Mouse (Mus musculus) ovary, adult 18-20 months (tissue): Measurements from ENCODE around the gene Hnrnpa3.
"Not testable (repeated sequence)": the region's sequence is repeated elsewhere in the genome, so short reads cannot be mapped to it uniquely, and the experiment has no call there.

ENCODE experiments used
- DNase-seq: peaks from one replicate; pipeline ENCODE4 v3.0.0; 2022; ENCODE audit warnings: low spot score, mixed read lengths

The Hnrnpa3 gene

DNA sequence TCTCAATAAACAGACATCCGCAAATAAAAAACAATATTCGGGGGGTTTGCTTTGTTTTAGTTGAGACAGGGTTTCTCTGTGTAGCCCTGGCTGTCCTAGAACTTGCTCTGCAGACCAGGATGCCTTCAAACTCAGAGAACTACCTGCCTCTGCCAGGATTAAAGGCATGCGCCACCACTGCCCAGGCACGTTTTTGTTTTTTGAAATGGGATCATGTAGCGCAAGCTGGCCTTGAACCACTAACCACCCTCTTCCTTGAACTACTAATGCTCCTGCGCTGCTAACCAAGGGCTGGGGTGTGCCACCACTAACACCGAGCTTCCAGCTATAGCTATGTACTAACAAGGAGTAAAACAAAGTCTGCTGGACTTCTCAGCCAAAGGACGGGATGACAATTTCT is 20.9 kb downstream of the Hnrnpa3 start:
- DNase-seq: no peak

DNA sequence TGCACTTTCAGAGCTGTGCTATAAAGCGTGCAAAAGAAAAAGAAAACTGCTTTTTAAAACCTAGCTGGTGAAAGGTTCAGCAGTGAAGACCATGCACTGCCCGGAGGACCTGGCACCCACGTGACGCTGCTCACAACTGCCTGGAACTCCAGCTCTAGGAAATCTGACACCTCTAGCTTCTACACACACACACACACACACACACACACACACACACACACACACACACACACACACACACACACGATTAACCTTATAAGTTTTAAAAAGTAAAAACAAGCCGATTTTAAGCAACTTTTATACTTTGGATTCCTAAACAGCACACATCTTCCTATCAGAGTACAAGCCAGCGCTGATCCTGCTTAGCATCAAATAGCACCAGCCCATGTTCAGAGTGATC is 22.4 kb downstream of the Hnrnpa3 start:
- DNase-seq: no peak

DNA sequence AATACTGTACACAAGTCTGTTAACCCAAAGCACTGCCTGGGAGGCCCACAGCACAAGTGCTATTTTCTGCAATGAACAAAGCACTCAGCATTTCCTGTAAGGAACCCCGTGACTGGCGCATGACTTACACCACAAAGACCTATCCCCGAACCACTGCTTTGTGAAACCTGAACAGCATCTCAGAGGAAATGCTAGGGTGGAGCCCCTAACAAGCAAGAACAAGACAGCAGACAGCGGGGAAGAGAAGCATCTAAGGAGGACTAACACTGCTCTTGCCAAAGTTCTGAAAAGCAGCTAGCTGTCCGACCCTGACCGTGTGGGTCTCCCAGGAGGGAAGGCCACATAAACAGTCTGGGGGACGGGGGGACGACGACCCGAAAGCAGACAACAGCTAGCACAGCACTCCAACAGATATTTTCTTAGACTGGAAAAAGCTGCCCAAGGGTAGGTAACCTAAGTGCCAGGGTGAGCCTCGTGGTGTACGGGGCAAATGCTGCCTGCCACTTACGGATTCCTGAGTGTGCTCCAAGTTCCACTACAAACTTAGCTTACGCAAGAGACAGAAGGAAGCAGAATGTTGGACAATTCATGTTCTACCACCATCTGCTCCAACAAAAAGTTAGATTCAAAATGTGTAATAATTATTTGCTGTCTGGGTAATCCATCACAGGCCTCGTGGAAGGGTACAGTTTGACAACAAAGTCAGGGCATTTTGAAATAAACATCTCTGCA is 24.1 kb downstream of the Hnrnpa3 start:
- no peak for DNase-seq

GRCm38 (mm10) chr2:75684526-75684925 is 25.5 kb downstream of the Hnrnpa3 start:
- no peak for DNase-seq

DNA sequence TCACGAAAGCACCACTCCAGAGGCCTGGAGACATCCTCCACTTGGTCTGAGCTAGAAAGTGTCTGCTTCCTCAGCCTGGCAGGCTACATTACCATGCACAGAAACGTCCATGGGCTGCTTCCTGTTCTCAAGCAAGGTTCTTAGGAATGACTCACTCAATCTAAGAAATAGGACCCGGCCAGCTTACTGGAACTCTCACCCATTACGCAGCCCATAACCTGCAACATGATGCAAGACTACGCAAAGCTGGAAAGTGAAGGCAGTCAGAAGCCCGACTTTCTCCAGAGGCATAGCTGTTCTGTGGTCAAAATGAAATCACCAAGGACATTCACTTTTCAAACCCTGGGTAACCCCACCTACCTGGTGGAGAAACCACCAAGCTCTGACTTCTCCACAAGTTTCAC is 26.4 kb downstream of the Hnrnpa3 start:
- DNase-seq: no peak

DNA sequence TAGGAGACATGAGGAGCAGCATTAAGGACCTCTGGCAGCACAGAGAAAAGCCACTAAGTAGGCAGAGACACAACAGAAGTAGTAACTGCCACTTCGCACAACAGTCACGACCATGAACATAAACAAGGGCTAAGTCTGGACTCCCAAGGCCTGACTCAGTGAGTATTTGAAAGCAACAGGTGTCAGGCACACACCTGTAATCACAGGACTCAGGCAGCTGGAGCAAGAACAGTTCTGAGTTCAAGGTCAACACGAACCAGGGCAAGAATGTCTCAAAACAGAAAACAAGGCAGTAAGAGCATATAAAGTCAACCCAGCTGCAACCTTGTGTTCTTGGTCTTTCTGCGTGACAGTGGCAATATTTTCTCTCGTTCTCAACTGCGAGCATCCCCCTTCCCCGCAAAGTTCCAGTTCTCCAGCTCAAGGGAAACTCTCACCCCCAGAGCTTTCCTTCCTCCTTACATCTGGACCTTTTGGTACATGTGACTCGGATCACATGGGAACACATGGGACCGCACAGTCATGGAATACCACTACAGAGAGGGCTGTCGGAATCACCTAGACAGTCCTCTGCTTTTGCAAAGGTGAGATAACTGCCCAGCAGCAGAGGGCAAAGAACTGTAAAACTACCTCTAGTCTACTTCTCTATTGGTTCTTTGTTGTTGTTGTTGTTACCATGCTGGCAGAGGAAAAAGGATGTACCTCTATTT is 28.1 kb downstream of the Hnrnpa3 start:
- DNase-seq: no peak

DNA sequence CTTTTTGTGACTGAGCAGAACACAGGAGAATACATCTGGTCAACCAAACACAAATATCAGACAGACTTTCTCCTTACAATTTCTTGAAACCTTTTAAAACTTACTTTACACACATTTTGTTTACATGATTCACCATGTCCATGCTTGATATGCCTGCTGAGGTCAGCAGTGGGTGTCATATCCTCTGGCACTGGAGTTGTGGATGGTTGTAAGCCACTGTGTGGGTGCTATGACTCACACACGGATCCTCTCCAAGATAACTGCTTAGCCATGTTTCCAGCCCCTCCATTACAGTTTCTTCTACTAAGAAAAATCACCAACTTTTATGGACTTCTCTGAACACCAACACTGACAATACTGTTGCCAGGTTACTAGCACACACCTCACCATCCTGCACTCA is 29.8 kb downstream of the Hnrnpa3 start:
- no peak for DNase-seq

GRCm38 (mm10) chr2:75689482-75690158 is 30.6 kb downstream of the Hnrnpa3 start:
- DNase-seq: no peak

DNA sequence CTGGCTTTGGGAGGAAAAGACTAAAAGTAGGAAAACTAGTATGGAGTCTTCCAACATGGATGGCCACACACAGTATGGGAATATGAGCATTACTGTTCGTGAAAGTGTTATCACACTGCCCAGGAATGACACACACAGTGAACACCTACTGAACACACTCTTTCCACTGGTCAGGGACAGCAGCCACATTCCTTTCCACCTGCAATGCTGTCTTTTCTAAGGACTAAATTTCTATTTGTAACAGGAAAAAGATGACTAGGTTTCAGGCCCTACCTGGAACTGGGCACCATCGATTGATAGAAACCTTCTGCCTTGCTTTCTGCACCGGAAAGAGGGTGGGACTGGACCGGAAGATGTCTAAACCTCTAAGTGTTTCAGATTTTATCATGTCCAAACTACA is 31.6 kb downstream of the Hnrnpa3 start:
- no peak for DNase-seq

DNA sequence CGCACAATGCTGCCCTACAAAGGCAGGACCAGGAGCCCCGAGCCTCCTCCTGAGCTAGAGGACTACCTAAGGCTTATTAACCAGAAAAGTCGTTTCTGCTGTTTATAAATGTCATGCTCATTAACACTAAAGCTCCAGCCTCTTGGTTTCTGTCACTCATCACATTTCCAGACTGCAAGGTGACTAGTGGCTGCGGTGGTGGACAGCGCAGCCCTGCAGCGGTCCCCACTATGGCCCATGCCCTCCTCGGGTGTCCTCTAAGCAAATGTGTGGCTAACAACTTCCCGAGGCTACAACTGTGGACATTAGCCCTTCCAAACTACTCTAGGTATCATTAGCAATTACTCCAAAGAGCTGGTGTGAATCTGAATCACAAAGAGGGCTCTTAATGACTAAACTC is 32.3 kb downstream of the Hnrnpa3 start:
- DNase-seq: no peak

- no peak for DNase-seq
Observed at GRCm38 (mm10) chr2:75692369-75692768, 33.3 kb downstream of the Hnrnpa3 start.

- not testable (repeated sequence) for DNase-seq
Observed at GRCm38 (mm10) chr2:75694926-75695325, 35.9 kb downstream of the Hnrnpa3 start.

DNA sequence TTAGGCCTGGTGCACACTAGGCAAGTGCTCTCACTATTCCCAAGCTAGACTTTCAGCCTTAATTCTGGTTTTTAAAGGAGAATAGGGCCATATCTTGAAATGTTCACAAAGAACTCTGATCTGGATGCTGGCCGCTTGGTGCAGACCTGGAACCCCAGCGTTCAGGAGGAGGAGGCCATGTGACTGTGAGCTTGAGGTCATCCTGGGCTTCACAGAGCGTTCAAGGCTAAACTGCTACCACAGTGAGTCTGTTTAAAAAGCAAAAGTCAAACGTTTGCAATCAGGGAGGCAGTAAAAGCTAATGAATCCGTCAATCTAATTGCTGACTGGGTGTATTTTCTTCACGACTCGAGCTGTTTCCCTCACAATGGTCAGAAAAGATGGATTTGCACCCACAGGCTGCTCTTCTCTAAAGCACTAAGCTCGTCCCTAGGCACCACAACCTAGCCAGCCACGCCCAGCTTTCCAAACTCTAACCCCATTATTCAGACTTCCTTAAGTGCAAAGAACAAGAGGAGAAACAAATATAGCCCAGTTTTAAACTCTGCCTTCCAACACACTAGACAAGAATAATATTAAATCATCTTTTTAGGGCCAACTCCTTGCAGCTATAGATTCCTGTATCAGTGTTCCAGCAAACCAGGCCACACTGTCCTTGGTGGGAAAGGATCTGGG is 36.8 kb downstream of the Hnrnpa3 start:
- DNase-seq: no peak

- DNase-seq: no peak
Observed at GRCm38 (mm10) chr2:75696371-75696770, 37.3 kb downstream of the Hnrnpa3 start.

DNA sequence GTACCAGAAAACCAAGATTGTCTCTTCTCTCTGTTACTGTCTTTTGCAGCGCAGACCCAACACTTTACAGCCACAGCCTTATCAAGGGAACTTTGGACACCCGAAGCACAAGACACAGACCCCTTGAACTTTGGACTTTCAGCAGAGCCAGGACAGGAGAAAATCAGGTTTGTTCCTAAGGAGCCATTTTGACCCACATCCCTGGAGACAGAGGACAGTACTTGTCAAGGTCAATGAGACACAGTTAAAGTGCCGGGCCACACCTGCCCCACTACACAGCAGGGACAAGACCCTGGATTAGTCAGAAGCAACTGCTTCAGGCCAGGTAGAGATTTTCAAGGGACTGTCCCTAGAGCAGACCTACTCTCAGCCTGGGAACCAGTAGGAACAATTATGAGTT is 38.2 kb downstream of the Hnrnpa3 start:
- no peak for DNase-seq

GRCm38 (mm10) chr2:75698007-75698406 is 38.9 kb downstream of the Hnrnpa3 start:
- no peak for DNase-seq

- no peak for DNase-seq
Observed at GRCm38 (mm10) chr2:75698874-75699273, 39.8 kb downstream of the Hnrnpa3 start.

DNA sequence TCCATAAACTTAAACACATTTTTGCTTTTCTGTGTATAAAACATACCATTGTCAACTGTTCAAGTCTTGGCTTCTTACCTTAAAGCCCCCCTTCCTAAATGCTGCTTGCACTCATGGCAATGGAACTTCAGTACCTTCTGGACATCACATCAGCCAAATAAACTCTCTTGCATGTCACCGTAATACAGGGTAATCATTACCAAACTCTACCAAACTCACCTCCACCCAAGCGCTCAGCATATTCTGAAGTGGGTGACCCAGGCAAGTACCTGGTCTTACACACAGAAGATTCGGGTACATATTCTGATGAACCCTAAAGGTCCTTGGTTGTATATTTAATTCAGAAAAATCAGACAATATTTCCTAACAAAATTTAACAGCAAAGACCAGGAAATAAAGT is 41.5 kb downstream of the Hnrnpa3 start:
- DNase-seq: no peak

DNA sequence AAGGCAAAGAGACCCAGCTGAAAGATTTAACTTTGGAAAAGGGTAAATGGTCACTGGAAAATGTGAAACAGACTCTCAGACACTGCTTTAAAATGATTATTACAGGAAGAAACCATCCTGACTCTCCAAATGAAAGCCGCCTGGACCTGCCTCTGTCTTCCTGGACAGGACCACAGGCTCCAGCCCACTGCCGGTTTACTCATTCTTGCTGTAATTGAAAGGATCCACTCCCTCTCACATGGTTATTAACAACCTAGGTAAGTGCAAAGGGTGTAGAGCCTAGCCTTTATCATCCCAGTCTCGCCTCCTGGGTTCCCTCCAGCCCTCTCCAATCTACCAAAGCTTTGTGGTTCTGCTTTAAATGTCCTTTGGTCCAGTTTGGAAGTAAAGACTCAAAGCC is 42.1 kb downstream of the Hnrnpa3 start:
- no peak for DNase-seq

GRCm38 (mm10) chr2:75701822-75702587 is 42.9 kb downstream of the Hnrnpa3 start:
- DNase-seq: no peak

DNA sequence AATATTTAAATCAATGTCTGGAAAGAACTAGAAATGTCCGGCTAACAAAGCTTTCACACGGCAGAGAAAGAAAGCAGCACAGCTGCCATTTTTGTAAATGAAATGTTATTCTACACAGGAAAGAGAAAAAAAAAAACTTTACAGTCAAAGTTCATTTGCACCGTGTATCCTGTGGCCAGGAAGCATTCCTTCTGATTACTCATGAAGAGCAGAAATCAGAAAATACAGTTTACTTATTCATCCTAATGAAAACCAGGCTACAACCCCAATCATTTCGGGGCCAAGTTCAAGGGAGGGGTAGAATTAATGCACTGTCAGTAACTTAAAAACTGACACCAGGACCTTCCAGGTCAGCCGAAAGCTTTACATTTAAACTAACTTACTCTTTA is 43.5 kb downstream of the Hnrnpa3 start:
- DNase-seq: no peak
